Mouse (Mus musculus): Measurements from ENCODE around the gene Rab6b.

DNA sequence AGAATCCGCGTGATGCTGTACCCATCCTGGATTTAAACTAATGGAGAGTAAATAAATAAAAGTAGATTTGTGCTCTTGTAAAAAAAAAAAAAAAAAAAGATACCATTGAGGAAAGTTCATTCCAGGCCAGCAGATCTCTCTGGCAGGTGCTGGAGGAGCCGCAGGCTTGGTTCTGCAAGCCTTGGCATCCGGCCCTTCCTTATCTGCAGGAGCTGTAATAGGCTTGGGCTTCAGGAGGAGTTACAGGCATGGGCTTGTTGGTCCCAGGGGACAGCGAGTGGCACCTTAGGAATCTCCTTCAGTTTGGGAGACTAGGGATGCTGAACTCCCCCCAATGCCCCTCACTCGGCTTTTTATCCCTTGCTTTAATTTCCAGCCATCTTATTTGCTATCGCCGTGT is 42.8 kb upstream of the Rab6b start:
- TF ChIP-seq CTCF (IDR thresholded peaks at IDR 0.05; ENCODE audit: low read depth, low read length) (no peak), POLR2AphosphoS5 (IDR thresholded peaks at IDR 0.05; ENCODE audit: insufficient replicate concordance, low read depth, low read length) (no peak)
